Mouse (Mus musculus) hindlimb bud, embryonic 11.5 days (tissue): Measurements from ENCODE around the gene Esr1.
A peak's percentile ranks its signal among the peaks of the same experiment; 100 is the strongest.
"Not testable (repeated sequence)": the region's sequence is repeated elsewhere in the genome, so short reads cannot be mapped to it uniquely, and the experiment has no call there.

Source experiments
- DNase-seq: peaks from one replicate; pipeline ENCODE4 v3.0.0-alpha.2; 2012; ENCODE audit warnings: low read depth, low spot score; ENCODE audit errors: extremely low spot score

Esr1 gene

DNA sequence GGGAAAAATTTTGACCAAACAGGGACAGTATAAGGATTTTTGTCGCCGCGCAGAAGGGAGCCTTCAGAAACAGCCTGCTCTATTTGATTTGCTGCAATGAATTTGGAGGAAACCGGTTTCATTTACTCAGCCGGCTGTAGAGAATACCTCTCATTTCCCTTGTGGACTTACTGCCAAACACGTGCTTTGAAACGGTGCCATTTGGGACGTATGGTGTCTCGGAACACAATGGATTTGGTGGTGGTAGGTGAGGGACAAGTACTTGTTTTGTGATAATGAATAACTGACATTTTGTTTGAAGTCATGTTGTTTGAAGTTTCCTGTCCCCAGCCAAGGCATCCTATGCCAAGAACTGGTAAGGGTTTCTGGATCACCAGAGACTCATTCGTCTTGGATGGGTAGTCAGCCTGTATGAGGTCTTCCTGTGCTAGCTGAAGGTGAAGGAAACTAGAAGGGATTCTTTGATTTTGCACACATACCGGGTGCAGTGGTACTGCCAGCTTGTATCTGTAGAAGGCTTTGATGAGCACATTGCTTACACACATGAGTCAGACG is 72.4 kb downstream of the Esr1 start:
- no peak for DNase-seq

DNA sequence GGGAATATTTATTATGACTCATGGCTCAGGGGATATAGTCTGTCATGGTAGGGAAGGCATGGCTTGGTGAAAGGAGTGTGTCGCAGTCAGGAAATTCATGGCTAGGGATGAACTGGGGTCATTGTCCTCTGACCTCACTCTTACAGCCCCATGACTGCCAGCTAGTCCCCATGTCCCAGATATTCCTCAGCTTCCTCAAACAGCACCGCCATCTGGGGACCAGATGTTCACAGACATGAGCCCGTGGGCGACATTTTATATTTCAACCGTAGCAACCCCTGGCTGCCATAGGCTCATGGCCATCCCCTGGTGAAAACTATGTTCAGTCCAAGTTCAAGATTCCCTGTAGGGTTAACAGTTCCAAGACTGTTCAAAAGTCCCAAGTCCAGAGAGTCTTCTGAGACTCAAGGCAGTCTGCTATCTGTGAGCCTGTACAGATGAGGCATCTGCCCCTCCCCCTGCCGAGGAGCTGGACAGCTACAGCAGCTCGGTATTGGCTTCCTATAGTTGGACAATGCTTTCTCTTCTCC is 83.0 kb downstream of the Esr1 start:
- no peak for DNase-seq

DNA sequence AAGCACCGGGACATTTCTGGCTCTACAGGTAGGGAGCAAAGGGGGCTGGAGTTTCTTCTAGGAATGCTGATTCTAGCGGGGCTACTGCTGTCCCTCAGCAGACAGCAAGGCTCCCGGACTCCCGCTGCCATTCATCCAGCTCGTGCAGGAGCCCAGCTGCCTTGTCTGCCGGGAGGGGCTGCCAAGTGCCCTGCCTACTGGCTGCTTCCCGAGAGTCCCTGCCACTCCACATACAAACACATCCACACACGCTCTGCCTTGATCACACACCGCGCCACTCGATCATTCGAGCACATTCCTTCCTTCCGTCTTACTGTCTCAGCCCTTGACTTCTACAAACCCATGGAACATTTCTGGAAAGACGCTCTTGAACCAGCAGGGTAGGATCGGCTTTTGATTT is 98.5 kb downstream of the Esr1 start:
- no peak for DNase-seq

GRCm38 (mm10) chr10:4711434-4711833 is 100.0 kb downstream of the Esr1 start:
- DNase-seq: no peak

- no peak for DNase-seq
These were observed 100.9 kb downstream of the Esr1 start for GRCm38 (mm10) chr10:4712061-4712908.

DNA sequence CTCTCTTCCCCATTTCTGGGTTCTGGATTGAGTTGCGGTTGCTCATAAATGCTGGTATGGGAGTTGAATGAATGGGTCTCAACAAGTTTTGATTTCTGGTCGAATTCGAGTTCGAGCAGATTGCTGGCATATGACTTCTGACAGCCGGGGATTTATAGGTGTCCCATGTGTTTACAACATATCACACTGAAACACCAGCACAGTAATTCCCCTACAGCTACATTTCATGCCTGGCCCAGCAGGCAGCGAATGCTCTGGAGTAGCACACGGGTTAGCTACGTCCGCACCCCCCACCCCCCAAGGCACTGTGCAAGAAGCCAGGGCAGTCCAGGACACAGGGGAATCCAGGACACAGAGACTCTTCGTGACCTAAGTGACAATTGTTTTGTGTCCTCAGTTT is 102.0 kb downstream of the Esr1 start:
- peak; percentile 63 for DNase-seq

- DNase-seq: no peak
These were observed 113.5 kb downstream of the Esr1 start for GRCm38 (mm10) chr10:4724851-4725250.

DNA sequence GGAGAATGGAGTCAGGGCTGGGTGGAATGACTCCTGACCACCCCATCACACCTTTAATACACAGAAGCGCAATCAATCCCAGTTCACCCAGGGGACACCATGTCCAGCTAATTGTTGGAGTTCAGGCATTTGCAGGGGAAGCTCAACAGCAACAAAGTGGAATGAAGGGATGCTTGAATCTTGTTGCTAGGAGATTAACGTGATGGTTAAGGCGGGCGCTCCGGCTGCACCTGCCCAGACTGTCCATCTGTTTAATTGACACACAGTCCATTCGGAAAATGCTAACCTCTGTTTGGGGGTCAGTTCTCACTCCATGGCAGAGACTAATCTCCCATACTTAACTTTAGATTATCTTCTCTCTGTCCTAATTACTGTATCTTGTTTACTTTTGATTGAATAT is 114.7 kb downstream of the Esr1 start:
- DNase-seq: no peak

GRCm38 (mm10) chr10:4732328-4732727 is 120.9 kb downstream of the Esr1 start:
- DNase-seq: no peak

DNA sequence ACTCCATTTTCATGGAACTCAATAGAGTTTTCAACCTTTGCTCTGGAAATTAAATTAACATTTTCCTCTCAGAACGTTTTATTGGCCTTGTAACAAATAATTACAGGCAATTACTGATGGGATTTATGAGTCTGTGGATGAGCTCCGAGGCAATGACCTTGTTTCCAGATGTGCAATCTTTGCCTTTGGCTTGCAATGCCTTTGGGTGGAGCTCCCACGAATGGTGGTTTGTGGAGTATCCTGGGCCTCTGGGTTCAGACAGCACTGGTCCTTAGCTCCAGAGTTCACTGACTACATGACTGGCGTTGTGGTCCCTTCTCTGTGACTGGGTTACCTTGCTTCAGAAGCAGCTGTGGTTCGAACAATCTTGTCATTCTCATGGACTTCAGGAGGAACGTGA is 122.6 kb downstream of the Esr1 start:
- no peak for DNase-seq

- DNase-seq: no peak
These were observed 123.5 kb downstream of the Esr1 start for GRCm38 (mm10) chr10:4734942-4735341.

- DNase-seq: no peak
These were observed 126.9 kb downstream of the Esr1 start for GRCm38 (mm10) chr10:4738311-4738710.

DNA sequence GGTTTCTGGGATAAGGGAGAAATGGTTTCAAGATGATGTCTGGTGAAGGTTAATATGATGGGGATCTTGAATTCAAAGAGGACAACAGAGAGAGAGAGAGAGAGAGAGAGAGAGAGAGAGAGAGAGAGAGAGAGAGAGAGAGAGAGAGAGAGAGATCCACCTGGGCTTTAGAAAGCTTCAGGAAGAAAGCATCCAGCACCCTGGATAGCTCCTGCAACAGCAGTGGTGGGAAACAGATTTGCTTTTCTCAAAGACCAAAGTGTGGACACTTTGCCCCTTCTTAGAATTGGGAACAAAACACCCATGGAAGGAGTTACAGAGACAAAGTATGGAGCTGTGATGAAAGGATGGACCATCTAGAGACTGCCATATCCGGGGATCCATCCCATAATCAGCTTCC is 139.7 kb downstream of the Esr1 start:
- DNase-seq: not testable (repeated sequence)

GRCm38 (mm10) chr10:4752977-4753376 is 141.6 kb downstream of the Esr1 start:
- no peak for DNase-seq

DNA sequence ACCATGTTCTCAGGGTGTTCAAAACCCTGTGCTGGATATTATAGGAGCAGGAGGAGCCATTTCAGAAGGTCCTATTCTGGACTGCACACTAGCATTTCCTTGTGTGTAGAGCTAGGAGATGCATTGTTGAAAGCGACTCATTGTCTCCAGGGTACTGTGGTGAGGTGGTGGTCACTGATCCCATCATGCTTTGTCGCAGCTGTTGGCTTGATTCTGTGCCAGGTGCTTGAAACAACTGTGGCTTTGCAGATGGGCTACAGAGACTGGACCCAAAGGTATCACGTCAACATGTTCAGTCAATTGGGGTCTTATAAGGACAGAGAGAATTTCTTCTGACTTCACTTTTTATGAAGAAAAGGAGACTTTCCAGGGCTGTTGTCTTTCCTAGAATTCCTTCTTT is 164.1 kb downstream of the Esr1 start:
- DNase-seq: no peak

GRCm38 (mm10) chr10:4776007-4776713 is 164.8 kb downstream of the Esr1 start:
- no peak for DNase-seq

DNA sequence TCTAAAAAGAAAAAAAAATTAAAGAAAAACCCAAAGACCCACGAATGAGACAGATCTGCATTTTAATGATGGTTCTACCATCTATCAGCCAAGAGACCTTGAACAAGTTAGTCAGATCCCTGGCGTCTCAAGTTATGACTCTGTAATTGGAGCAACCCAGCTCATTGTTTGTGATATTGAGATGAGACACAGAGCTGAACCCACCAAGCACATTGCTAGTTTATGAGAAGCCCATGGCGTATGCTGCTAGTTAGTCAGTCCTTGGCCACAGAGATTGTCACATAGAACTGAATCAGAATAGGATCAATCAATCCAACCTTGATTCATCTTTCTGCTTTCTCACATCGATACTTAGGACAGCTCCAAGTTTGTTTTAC is 165.3 kb downstream of the Esr1 start:
- no peak for DNase-seq

GRCm38 (mm10) chr10:4777996-4778395 is 166.6 kb downstream of the Esr1 start:
- no peak for DNase-seq

DNA sequence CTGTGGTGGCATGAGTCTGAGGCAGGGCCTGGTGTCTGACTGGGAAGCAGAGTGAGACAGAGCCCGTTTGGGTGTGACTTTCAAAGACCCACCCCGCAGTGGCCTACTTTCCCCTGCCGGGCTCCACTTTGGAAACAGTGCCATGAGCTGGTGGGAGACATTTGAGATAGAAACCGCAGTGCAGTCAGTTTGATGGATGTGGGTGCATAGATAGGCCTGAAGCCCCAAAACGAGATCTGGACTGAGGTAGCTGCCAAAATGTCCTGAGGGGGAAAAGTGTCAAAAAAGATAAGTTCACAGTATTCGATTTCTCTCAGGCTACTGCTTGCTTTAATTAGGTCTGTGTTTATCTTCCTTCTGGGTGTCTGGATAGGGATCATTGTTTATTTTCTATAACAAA is 169.5 kb downstream of the Esr1 start:
- DNase-seq: no peak

DNA sequence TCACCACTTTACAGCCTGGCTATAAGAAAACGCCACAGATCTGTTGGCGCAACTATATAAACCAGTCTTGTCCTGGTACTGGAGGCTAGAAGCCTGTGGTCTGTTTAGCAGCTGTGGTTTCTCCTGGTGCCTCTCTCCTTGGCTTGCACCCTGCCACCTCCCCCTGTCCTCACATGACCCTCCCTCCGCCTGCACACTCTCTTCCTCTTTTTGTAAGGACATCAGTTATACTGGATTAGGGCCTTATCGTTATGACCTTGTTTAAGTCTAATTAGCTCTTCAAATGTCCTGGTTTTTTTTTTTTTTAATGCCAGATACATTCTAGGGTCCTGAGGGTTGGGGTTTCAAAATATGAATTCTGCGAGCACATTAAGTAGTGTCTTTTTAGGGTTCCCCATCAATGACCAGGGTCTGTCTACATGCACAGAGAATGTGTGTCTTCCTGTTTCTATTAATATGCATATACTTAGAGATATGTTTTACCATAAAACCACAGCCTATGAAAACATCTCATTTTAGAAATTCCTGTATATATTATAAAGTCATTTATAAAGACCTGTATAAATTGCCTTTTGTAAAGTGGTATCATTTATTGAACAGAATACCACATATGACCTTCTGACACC is 175.7 kb downstream of the Esr1 start:
- no peak for DNase-seq

GRCm38 (mm10) chr10:4798268-4798808 is 186.9 kb downstream of the Esr1 start:
- DNase-seq: no peak
